Mouse (Mus musculus) forebrain, embryonic 12.5 days (tissue): ENCODE data around the gene 4931414P19Rik. TPM values are rescaled to one million over a fixed set of nuclear protein-coding genes. Genes with fewer than 3 reads are reported as not detected.

Experiments used
- ATAC-seq: fragments of 200-750 bp; cut with Nextera tagmentation; 2 replicates; pipeline ENCODE4 v1.8.0; 2017; ENCODE audit warnings: moderate TSS enrichment; ENCODE audit not compliant: low FRiP score
- H3K27ac ChIP-seq: fragments of 300-500 bp; sonication (generic); 2 replicates; pipeline ENCODE4 v1.5.1; 2016; ENCODE audit warnings: mild to moderate bottlenecking
- H3K27me3 ChIP-seq: fragments of 300-500 bp; sonication (generic); 2 replicates; pipeline ENCODE4 v1.6.1; 2016; ENCODE audit warnings: mild to moderate bottlenecking
- H3K36me3 ChIP-seq: fragments of 300-500 bp; sonication (generic); replicated peaks from 2 replicates; pipeline ENCODE4 v1.6.1; 2016; ENCODE audit warnings: mild to moderate bottlenecking
- H3K4me1 ChIP-seq: fragments of 300-500 bp; sonication (generic); 2 replicates; pipeline ENCODE4 v1.6.1; 2016
- H3K4me2 ChIP-seq: fragments of 300-500 bp; sonication (generic); 2 replicates; pipeline ENCODE4 v1.6.1; 2016; ENCODE audit warnings: mild to moderate bottlenecking, moderate library complexity
- H3K4me3 ChIP-seq: fragments of 300-500 bp; sonication (generic); replicated peaks from 2 replicates; pipeline ENCODE4 v1.5.1; 2016; ENCODE audit warnings: mild to moderate bottlenecking
- H3K9ac ChIP-seq: fragments of 300-500 bp; sonication (generic); 2 replicates; pipeline ENCODE4 v1.6.1; 2016; ENCODE audit warnings: mild to moderate bottlenecking
- H3K9me3 ChIP-seq: fragments of 300-500 bp; sonication (generic); 2 replicates; pipeline ENCODE4 v1.6.1; 2016
- WGBS: fragments of 180-500 bp; shearing (Covaris S2); methylation state at CpG from one replicate; pipeline ENCODE4 v1.1.7; 2016; 5-methylcytosine and 5-hydroxymethylcytosine counted together
- polyA plus RNA-seq: library from polyadenylated mRNA; unstranded; fragments of >200 nt; fragmentation: Nextera tagmentation; extraction: Ambion mirVana; gene quantifications from 2 replicates; pipeline ENCODE4 v1.2.1, GENCODE M21; 2016

Gene 4931414P19Rik
- polyA plus RNA-seq, 1 experiment from 2014 or later, result 9.0 TPM

GRCm38 (mm10) chr14:54641305-54641969 lies 35.6 kb upstream of the 4931414P19Rik start, which contains the start of gene Cdh24:
Gene Cdh24, minus strand, starts transcription at chr14:54641364.
- under 1% methylated on average over 45 of the region's 52 CpGs for WGBS
- Histone ChIP-seq H3K4me2 (peak within 1 kb of the TSS; percentile 97), H3K27me3 (no peaks in the 10 kb centered on the region), H3K9me3 (no peaks in the 10 kb centered on the region), H3K4me3 (peak within 1 kb of the TSS; percentile 84), H3K4me1 (peaks cover 22% of the 10 kb centered on the region), H3K27ac (peak within 1 kb of the TSS; percentile 91), H3K36me3 (peaks cover 64% of the 10 kb centered on the region), H3K9ac (peak within 1 kb of the TSS; percentile 96)
- peak; percentile 92 for ATAC-seq

GRCm38 (mm10) chr14:54640946-54641304 lies 35.1 kb upstream of the 4931414P19Rik start, which contains the start of gene Gm17606:
Gene Gm17606, plus strand, starts transcription at chr14:54640952.
- Histone ChIP-seq H3K4me2 (peak within 1 kb of the TSS; percentile 97), H3K4me1 (peaks cover 22% of the 10 kb centered on the region), H3K9ac (peak within 1 kb of the TSS; percentile 96), H3K36me3 (peaks cover 64% of the 10 kb centered on the region), H3K9me3 (no peaks in the 10 kb centered on the region), H3K27me3 (no peaks in the 10 kb centered on the region), H3K4me3 (peak within 1 kb of the TSS; percentile 84), H3K27ac (peak within 1 kb of the TSS; percentile 91)
- no peak for ATAC-seq
- WGBS, result under 1% methylated on average over 23 of the region's 28 CpGs

GRCm38 (mm10) chr14:54640121-54640520 lies 34.3 kb upstream of the 4931414P19Rik start:
- no peaks in the 10 kb centered on the region for H3K27me3 ChIP-seq
- H3K27ac ChIP-seq, result 0 out of 2 replicates have a peak overlapping the region, but pooled peaks have one; percentile 8
- 19% methylated on average over 4 of the region's 4 CpGs for WGBS
- H3K4me2 ChIP-seq, result peak overlapping the region; percentile 97
- peak overlapping the region; percentile 84 for H3K4me3 ChIP-seq
- H3K4me1 ChIP-seq, result peaks cover 22% of the 10 kb centered on the region
- H3K9ac ChIP-seq, result peak overlapping the region; percentile 96
- ATAC-seq, result no peak
- peaks cover 61% of the 10 kb centered on the region for H3K36me3 ChIP-seq
- H3K9me3 ChIP-seq, result no peaks in the 10 kb centered on the region

GRCm38 (mm10) chr14:54638210-54638609 lies 32.4 kb upstream of the 4931414P19Rik start:
- Histone ChIP-seq H3K27ac (no peak overlapping the region), H3K4me3 (no peak overlapping the region), H3K27me3 (no peaks in the 10 kb centered on the region), H3K4me1 (peaks cover 22% of the 10 kb centered on the region), H3K9ac (no peak overlapping the region), H3K4me2 (no peak overlapping the region), H3K9me3 (no peaks in the 10 kb centered on the region), H3K36me3 (peaks cover 61% of the 10 kb centered on the region)
- ATAC-seq, result no peak
- WGBS, result 78% methylated on average over 5 of the region's 5 CpGs

- 50% methylated on average over 8 of the region's 8 CpGs for WGBS
- H3K4me1 ChIP-seq, result peaks cover 22% of the 10 kb centered on the region
- H3K4me3 ChIP-seq, result no peak overlapping the region
- peaks cover 62% of the 10 kb centered on the region for H3K36me3 ChIP-seq
- H3K27me3 ChIP-seq, result no peaks in the 10 kb centered on the region
- H3K9ac ChIP-seq, result no peak overlapping the region
- no peak for ATAC-seq
- H3K27ac ChIP-seq, result no peak overlapping the region
- no peak overlapping the region for H3K4me2 ChIP-seq
- no peaks in the 10 kb centered on the region for H3K9me3 ChIP-seq
These were observed 31.2 kb upstream of the 4931414P19Rik start for GRCm38 (mm10) chr14:54636954-54637353.

- H3K27ac ChIP-seq, result no peak overlapping the region
- H3K36me3 ChIP-seq, result peaks cover 88% of the 10 kb centered on the region
- no peak for ATAC-seq
- H3K27me3 ChIP-seq, result no peaks in the 10 kb centered on the region
- H3K9me3 ChIP-seq, result no peaks in the 10 kb centered on the region
- no peak overlapping the region for H3K4me2 ChIP-seq
- no peak overlapping the region for H3K9ac ChIP-seq
- WGBS, result 86% methylated on average over 4 of the region's 4 CpGs
- no peak overlapping the region for H3K4me3 ChIP-seq
- H3K4me1 ChIP-seq, result peaks cover 5% of the 10 kb centered on the region; the same call in 1 of the 2 replicates
These were observed 28.4 kb upstream of the 4931414P19Rik start for GRCm38 (mm10) chr14:54634182-54634581.

GRCm38 (mm10) chr14:54632252-54632651 lies 26.5 kb upstream of the 4931414P19Rik start:
- no peak for ATAC-seq
- Histone ChIP-seq H3K4me3 (no peak overlapping the region), H3K4me1 (no peaks in the 10 kb centered on the region), H3K36me3 (peaks cover 76% of the 10 kb centered on the region), H3K4me2 (no peak overlapping the region), H3K27me3 (no peaks in the 10 kb centered on the region), H3K9ac (no peak overlapping the region), H3K9me3 (no peaks in the 10 kb centered on the region), H3K27ac (no peak overlapping the region)
- WGBS, result 94% methylated on average over 37 of the region's 37 CpGs

- Histone ChIP-seq H3K36me3 (peaks cover 66% of the 10 kb centered on the region), H3K4me3 (no peak overlapping the region), H3K27me3 (no peaks in the 10 kb centered on the region), H3K9ac (no peak overlapping the region), H3K9me3 (no peaks in the 10 kb centered on the region), H3K27ac (peak overlapping the region; percentile 51; the same call in 1 of the 2 replicates), H3K4me1 (no peaks in the 10 kb centered on the region), H3K4me2 (no peak overlapping the region)
- ATAC-seq, result no peak
- WGBS, result 67% methylated on average over 4 of the region's 4 CpGs
These were observed 25.4 kb upstream of the 4931414P19Rik start for GRCm38 (mm10) chr14:54631240-54631599.

- Histone ChIP-seq H3K27ac (peak overlapping the region; percentile 51; the same call in 1 of the 2 replicates), H3K4me2 (no peak overlapping the region), H3K36me3 (peaks cover 61% of the 10 kb centered on the region), H3K4me1 (no peaks in the 10 kb centered on the region), H3K9ac (no peak overlapping the region), H3K4me3 (no peak overlapping the region), H3K9me3 (no peaks in the 10 kb centered on the region), H3K27me3 (no peaks in the 10 kb centered on the region)
- WGBS, result 78% methylated on average over 11 of the region's 11 CpGs
- peak; percentile 47; the same call in 1 of the 2 replicates for ATAC-seq
These were observed 24.9 kb upstream of the 4931414P19Rik start for GRCm38 (mm10) chr14:54630583-54631239.

- H3K36me3 ChIP-seq, result peaks cover 55% of the 10 kb centered on the region
- 87% methylated on average over 2 of the region's 2 CpGs for WGBS
- H3K4me1 ChIP-seq, result no peaks in the 10 kb centered on the region
- H3K9me3 ChIP-seq, result no peaks in the 10 kb centered on the region
- no peak for ATAC-seq
- H3K4me3 ChIP-seq, result no peak overlapping the region
- H3K4me2 ChIP-seq, result no peak overlapping the region
- no peaks in the 10 kb centered on the region for H3K27me3 ChIP-seq
- no peak overlapping the region for H3K9ac ChIP-seq
- H3K27ac ChIP-seq, result no peak overlapping the region
These were observed 24.0 kb upstream of the 4931414P19Rik start for GRCm38 (mm10) chr14:54629797-54630196.

- Histone ChIP-seq H3K4me1 (no peaks in the 10 kb centered on the region), H3K27me3 (no peaks in the 10 kb centered on the region), H3K9ac (no peak overlapping the region), H3K27ac (no peak overlapping the region), H3K4me2 (no peak overlapping the region), H3K36me3 (peaks cover 38% of the 10 kb centered on the region), H3K9me3 (no peaks in the 10 kb centered on the region), H3K4me3 (no peak overlapping the region)
- WGBS, result 74% methylated on average over 5 of the region's 5 CpGs
- no peak for ATAC-seq
These were observed 22.3 kb upstream of the 4931414P19Rik start for GRCm38 (mm10) chr14:54628103-54628502.

GRCm38 (mm10) chr14:54624976-54625375 lies 19.2 kb upstream of the 4931414P19Rik start:
- H3K27me3 ChIP-seq, result no peaks in the 10 kb centered on the region
- no peak overlapping the region for H3K4me3 ChIP-seq
- H3K4me1 ChIP-seq, result no peaks in the 10 kb centered on the region
- no peak overlapping the region for H3K4me2 ChIP-seq
- ATAC-seq, result no peak
- H3K9me3 ChIP-seq, result no peaks in the 10 kb centered on the region
- WGBS, result 78% methylated on average over 10 of the region's 10 CpGs
- H3K27ac ChIP-seq, result no peak overlapping the region
- H3K9ac ChIP-seq, result no peak overlapping the region
- 0 out of 2 replicates have a peak, but pooled peaks cover 6% of the 10 kb centered on the region for H3K36me3 ChIP-seq
